Mouse (Mus musculus): ENCODE measurements around the gene Gm20388. TPM values are rescaled to one million over a fixed set of nuclear protein-coding genes. Genes with fewer than 3 reads are reported as not detected.

Gene Gm20388
- polyA plus RNA-seq, 1 experiment, result 23.9 TPM

DNA sequence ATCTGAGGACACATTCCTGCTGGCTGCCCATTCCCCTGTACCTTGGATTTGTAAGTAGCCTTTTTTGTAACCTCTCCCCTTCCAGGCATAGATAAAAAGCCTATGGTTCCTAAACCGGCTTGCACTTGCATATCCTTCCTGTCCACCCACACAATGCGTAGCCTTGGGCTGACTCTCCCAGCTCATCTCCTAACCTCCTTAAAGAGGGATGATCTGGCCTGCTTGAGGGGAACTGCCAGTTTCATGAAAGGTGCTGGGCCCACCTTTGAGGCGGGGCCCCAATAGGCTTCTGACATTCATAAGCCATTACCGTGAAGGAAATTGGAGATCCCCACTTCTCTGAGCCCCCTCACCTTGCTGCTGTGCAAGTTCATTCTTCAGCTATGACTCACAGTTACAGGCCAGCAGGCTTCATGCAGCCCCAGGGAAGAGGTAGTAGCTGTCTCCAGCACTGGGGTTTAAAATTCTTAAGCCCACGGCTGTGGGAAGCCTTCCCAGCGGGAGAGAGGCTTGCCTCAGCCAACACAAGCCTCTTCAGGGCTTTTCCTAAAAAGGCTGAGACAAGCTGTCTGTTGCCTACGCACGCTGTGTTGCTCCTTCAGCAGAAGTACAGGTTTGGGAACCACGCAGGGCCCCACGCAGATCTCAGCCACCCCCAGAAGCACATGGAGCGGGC lies 2551.0 kb downstream of the Gm20388 start:
- no peak overlapping the region for H3K4me3 ChIP-seq (ENCODE audit: insufficient read depth, low read length)
- H3K4me1 ChIP-seq (ENCODE audit: control insufficient read depth, insufficient read depth, low read length), result peaks cover 9% of the 10 kb centered on the region
- peak overlapping the region; percentile 46 for H3K27ac ChIP-seq (ENCODE audit: insufficient read depth, low read length)
- TF ChIP-seq POLR2A (IDR thresholded peaks at IDR 0.05; ENCODE audit: extremely low read depth, insufficient read depth, low read length) (no peak), CTCF (IDR thresholded peaks at IDR 0.05; ENCODE audit: extremely low read depth, insufficient read depth, low read length) (no peak)

DNA sequence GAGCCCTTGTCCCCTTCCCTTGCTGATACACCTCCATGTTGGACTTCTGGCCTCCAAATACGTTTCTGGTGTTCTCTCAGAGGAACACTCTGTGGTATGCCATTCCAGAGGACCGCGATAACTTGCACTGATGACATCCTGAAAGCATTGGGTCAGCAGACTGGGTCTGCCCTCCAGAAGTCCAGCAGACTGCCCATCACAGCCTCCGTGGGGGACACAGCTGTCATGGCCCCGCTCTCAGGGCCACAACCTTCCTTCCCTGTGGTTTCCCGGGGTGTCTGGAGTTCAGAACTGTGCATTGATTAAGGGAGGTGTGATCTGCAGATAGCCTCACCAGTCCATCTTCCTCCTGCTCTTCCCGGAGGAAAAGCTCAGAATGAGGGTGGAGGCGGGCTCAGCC lies 2551.9 kb downstream of the Gm20388 start:
- Histone ChIP-seq H3K27ac (ENCODE audit: insufficient read depth, low read length) (no peak overlapping the region), H3K4me3 (ENCODE audit: insufficient read depth, low read length) (no peak overlapping the region), H3K4me1 (ENCODE audit: control insufficient read depth, insufficient read depth, low read length) (peaks cover 11% of the 10 kb centered on the region)
- TF ChIP-seq CTCF (IDR thresholded peaks at IDR 0.05; ENCODE audit: extremely low read depth, insufficient read depth, low read length), result no peak
- TF ChIP-seq POLR2A (IDR thresholded peaks at IDR 0.05; ENCODE audit: extremely low read depth, insufficient read depth, low read length), result no peak

- no peak overlapping the region for H3K27ac ChIP-seq (ENCODE audit: insufficient read depth, low read length)
- peaks cover 11% of the 10 kb centered on the region for H3K4me1 ChIP-seq (ENCODE audit: control insufficient read depth, insufficient read depth, low read length)
- no peak overlapping the region for H3K4me3 ChIP-seq (ENCODE audit: insufficient read depth, low read length)
- TF ChIP-seq CTCF (IDR thresholded peaks at IDR 0.05; ENCODE audit: extremely low read depth, insufficient read depth, low read length) (no peak), POLR2A (IDR thresholded peaks at IDR 0.05; ENCODE audit: extremely low read depth, insufficient read depth, low read length) (no peak)
Observed at GRCm38 (mm10) chr8:122463651-122464640, 2553.3 kb downstream of the Gm20388 start.

- no peak overlapping the region for H3K4me3 ChIP-seq (ENCODE audit: insufficient read depth, low read length)
- peaks cover 9% of the 10 kb centered on the region for H3K4me1 ChIP-seq (ENCODE audit: control insufficient read depth, insufficient read depth, low read length)
- TF ChIP-seq CTCF (IDR thresholded peaks at IDR 0.05; ENCODE audit: extremely low read depth, insufficient read depth, low read length), result no peak
- TF ChIP-seq POLR2A (IDR thresholded peaks at IDR 0.05; ENCODE audit: extremely low read depth, insufficient read depth, low read length), result no peak
Observed at GRCm38 (mm10) chr8:122464985-122465384, 2554.3 kb downstream of the Gm20388 start.

GRCm38 (mm10) chr8:122467816-122468215 lies 2557.2 kb downstream of the Gm20388 start:
- no peak for TF ChIP-seq POLR2A (IDR thresholded peaks at IDR 0.05; ENCODE audit: extremely low read depth, insufficient read depth, low read length)
- Histone ChIP-seq H3K4me1 (ENCODE audit: control insufficient read depth, insufficient read depth, low read length) (peaks cover 2% of the 10 kb centered on the region), H3K4me3 (ENCODE audit: insufficient read depth, low read length) (no peak overlapping the region), H3K27ac (ENCODE audit: insufficient read depth, low read length) (no peak overlapping the region)

More at GRCm38 (mm10) chr8:122464985-122465384, 2554.3 kb downstream of the Gm20388 start:
- H3K27ac ChIP-seq (ENCODE audit: insufficient read depth, low read length), result no peak overlapping the region

DNA sequence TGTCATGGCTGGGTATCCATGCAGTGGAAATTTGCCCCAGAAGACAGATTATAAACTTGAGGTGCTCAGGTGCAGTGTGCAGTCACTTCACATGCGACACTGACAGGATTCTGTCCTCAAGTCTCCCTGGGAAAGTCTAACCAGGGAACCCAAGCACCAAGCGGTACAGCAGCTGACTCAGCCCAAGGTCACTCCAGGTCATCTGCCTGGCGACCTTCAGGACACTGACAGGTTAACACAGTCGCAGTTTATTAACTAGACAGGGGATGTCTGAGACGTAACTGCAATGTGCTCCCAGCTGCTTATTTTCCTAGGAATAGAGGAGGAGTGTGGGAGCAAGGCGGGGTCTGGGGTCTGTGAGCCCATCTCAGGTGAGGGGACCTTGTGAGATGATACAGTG lies 2558.8 kb downstream of the Gm20388 start:
- TF ChIP-seq CTCF (IDR thresholded peaks at IDR 0.05; ENCODE audit: extremely low read depth, insufficient read depth, low read length) (no peak), POLR2A (IDR thresholded peaks at IDR 0.05; ENCODE audit: extremely low read depth, insufficient read depth, low read length) (no peak)
- Histone ChIP-seq H3K4me1 (ENCODE audit: control insufficient read depth, insufficient read depth, low read length) (peaks cover 2% of the 10 kb centered on the region), H3K4me3 (ENCODE audit: insufficient read depth, low read length) (no peak overlapping the region), H3K27ac (ENCODE audit: insufficient read depth, low read length) (no peak overlapping the region)

GRCm38 (mm10) chr8:122469965-122470364 lies 2559.3 kb downstream of the Gm20388 start:
- H3K4me3 ChIP-seq (ENCODE audit: insufficient read depth, low read length), result no peak overlapping the region
- H3K27ac ChIP-seq (ENCODE audit: insufficient read depth, low read length), result no peak overlapping the region
- TF ChIP-seq POLR2A (IDR thresholded peaks at IDR 0.05; ENCODE audit: extremely low read depth, insufficient read depth, low read length) (no peak), CTCF (IDR thresholded peaks at IDR 0.05; ENCODE audit: extremely low read depth, insufficient read depth, low read length) (no peak)
- peaks cover 3% of the 10 kb centered on the region for H3K4me1 ChIP-seq (ENCODE audit: control insufficient read depth, insufficient read depth, low read length)

DNA sequence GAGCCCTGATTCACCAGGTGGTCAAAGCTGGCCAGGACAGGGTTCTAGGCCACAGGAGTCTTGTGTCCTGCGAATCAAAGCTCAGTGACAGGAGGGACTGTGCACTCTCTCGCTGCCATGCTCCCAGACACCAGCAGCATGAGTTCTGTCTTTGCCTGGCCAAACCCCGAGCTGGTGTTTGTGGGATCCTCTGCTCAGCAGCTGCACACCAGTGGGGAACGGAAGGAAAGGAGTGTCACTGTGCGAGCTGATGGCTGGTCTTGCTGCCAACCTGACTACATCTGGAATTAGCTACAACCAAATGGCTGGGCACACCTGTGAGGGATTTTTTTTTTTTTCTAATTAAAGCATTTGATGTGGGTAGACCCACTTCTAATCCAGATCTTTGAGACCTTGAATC lies 2560.1 kb downstream of the Gm20388 start:
- no peak overlapping the region for H3K4me3 ChIP-seq (ENCODE audit: insufficient read depth, low read length)
- H3K4me1 ChIP-seq (ENCODE audit: control insufficient read depth, insufficient read depth, low read length), result peaks cover 3% of the 10 kb centered on the region
- TF ChIP-seq CTCF (IDR thresholded peaks at IDR 0.05; ENCODE audit: extremely low read depth, insufficient read depth, low read length) (no peak), POLR2A (IDR thresholded peaks at IDR 0.05; ENCODE audit: extremely low read depth, insufficient read depth, low read length) (no peak)
- H3K27ac ChIP-seq (ENCODE audit: insufficient read depth, low read length), result no peak overlapping the region

DNA sequence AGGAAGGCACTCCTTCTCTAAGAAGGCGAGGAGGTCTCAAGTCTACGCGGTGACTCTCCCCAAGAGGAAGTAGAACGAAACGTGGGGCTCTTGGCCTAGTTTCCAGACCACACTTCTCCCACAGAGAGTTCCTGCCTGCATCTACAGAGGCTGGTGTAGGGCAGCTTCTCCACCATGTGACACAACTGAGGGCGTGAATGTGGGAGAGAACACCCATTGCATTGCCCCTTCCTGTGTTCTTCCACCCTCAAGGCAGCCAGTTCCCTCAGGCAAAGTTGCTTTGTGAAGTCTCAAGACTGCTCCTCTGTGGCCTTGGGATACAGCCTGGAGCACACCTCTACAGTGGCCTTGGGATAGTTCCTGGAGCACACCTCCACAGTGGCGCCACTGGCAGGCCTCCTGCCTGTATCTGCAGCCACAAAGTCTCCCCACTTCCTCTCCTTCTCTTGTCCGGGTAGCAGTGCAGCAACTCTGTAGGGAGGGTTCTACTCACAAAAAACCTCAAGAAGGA lies 2563.3 kb downstream of the Gm20388 start:
- H3K4me1 ChIP-seq (ENCODE audit: control insufficient read depth, insufficient read depth, low read length), result peaks cover 6% of the 10 kb centered on the region
- no peak overlapping the region for H3K27ac ChIP-seq (ENCODE audit: insufficient read depth, low read length)
- peak overlapping the region; percentile 76; the same call in 1 of the 2 replicates for H3K4me3 ChIP-seq (ENCODE audit: insufficient read depth, low read length)
- no peak for TF ChIP-seq POLR2A (IDR thresholded peaks at IDR 0.05; ENCODE audit: extremely low read depth, insufficient read depth, low read length)
- no peak for TF ChIP-seq CTCF (IDR thresholded peaks at IDR 0.05; ENCODE audit: extremely low read depth, insufficient read depth, low read length)

Data from cortical plate, adult 2 months (tissue).